Mouse (Mus musculus): ENCODE measurements around the gene Wdfy2.

Gene Wdfy2

GRCm38 (mm10) chr14:62939435-62939834 is 102.0 kb downstream of the Wdfy2 start:
- DNase-seq, result no peak

GRCm38 (mm10) chr14:62940383-62941074 is 103.1 kb downstream of the Wdfy2 start:
- peak; percentile 63 to 64 for DNase-seq

GRCm38 (mm10) chr14:62946794-62947193 is 109.3 kb downstream of the Wdfy2 start:
- DNase-seq, result no peak

GRCm38 (mm10) chr14:62956091-62956490 is 118.6 kb downstream of the Wdfy2 start:
- no peak for DNase-seq

GRCm38 (mm10) chr14:62963632-62964031 is 126.2 kb downstream of the Wdfy2 start:
- no peak for DNase-seq

GRCm38 (mm10) chr14:62965342-62965741 is 127.9 kb downstream of the Wdfy2 start:
- DNase-seq, result no peak

GRCm38 (mm10) chr14:62965811-62966520 is 128.5 kb downstream of the Wdfy2 start:
- peak in 1 of 2 experiments; percentile 13 for DNase-seq

- peak; percentile 12 to 75 for DNase-seq
Measured at GRCm38 (mm10) chr14:62975046-62975445, 137.6 kb downstream of the Wdfy2 start.

GRCm38 (mm10) chr14:62979815-62980214 is 142.3 kb downstream of the Wdfy2 start:
- DNase-seq, result no peak

GRCm38 (mm10) chr14:62984410-62984809 is 146.9 kb downstream of the Wdfy2 start, which contains the start of gene Defb48:
Gene Defb48 (minus strand): TSS chr14:62984510.
- no peak for DNase-seq

GRCm38 (mm10) chr14:62991271-62991670 is 153.8 kb downstream of the Wdfy2 start:
- no peak for DNase-seq

GRCm38 (mm10) chr14:62991849-62992510 is 154.5 kb downstream of the Wdfy2 start:
- no peak for DNase-seq

- no peak for DNase-seq
Measured at GRCm38 (mm10) chr14:62997777-62998176, 160.3 kb downstream of the Wdfy2 start, which contains the start of gene Defb47. Gene Defb47 (plus strand): TSS chr14:62998077.

GRCm38 (mm10) chr14:62998977-62999376 is 161.5 kb downstream of the Wdfy2 start:
- DNase-seq, result no peak

GRCm38 (mm10) chr14:63002588-63002987 is 165.1 kb downstream of the Wdfy2 start:
- no peak for DNase-seq

Measured in kidney, adult 8-10 months (tissue).